Mouse (Mus musculus): ENCODE data around the gene Wwp2. TPM values are rescaled to one million over a fixed set of nuclear protein-coding genes. Genes with fewer than 3 reads are reported as not detected.
A peak's percentile ranks its signal among the peaks of the same experiment; 100 is the strongest.

Wwp2 gene
- polyA plus RNA-seq, 1 experiment from 2014 or later, result 39.8 TPM

DNA sequence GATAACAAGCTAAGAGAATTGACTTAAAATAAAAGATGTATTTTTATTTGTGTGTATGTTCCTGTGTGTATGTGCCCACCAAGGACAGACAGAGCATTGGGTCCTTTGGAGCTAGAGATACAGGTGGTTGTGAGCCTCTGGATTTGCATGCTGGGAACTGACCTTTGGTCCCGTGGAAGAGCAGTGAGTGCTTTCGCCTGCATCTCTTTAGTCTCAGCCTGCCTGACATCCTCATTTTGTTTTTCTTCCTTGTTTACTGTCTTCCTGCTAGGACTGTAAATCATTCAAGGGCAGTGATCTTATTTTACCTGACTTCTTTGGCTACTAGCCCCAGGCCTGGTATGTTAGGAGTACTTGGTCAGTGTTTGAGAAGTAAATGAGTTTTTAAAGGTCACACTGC is 1.5 kb downstream of the Wwp2 start:
- no peak for ATAC-seq (ENCODE audit: insufficient number of reproducible peaks, insufficient read depth, low FRiP score, low read depth)
- H3K27ac ChIP-seq (ENCODE audit: low read length), result no peak overlapping the region
- peaks cover 7% of the 10 kb centered on the region for H3K4me1 ChIP-seq (ENCODE audit: control insufficient read depth, insufficient read depth, low read length)
- H3K9ac ChIP-seq (replicated peaks; ENCODE audit: low read depth, low read length), result no peak overlapping the region
- H3K36me3 ChIP-seq (ENCODE audit: control insufficient read depth, insufficient read depth, low read length), result no peaks in the 10 kb centered on the region
- H3K27me3 ChIP-seq (ENCODE audit: control insufficient read depth, insufficient read depth, low read length), result no peaks in the 10 kb centered on the region
- WGBS, result 62% methylated on average over 2 of the region's 2 CpGs
- no peaks in the 10 kb centered on the region for H3K9me3 ChIP-seq (ENCODE audit: control insufficient read depth, low read depth, low read length)
- H3K4me3 ChIP-seq (ENCODE audit: low read depth, low read length), result no peak overlapping the region
- H3K4me2 ChIP-seq (replicated peaks; ENCODE audit: low read depth, low read length), result 0 out of 2 replicates have a peak overlapping the region, but pooled peaks have one; percentile 52

DNA sequence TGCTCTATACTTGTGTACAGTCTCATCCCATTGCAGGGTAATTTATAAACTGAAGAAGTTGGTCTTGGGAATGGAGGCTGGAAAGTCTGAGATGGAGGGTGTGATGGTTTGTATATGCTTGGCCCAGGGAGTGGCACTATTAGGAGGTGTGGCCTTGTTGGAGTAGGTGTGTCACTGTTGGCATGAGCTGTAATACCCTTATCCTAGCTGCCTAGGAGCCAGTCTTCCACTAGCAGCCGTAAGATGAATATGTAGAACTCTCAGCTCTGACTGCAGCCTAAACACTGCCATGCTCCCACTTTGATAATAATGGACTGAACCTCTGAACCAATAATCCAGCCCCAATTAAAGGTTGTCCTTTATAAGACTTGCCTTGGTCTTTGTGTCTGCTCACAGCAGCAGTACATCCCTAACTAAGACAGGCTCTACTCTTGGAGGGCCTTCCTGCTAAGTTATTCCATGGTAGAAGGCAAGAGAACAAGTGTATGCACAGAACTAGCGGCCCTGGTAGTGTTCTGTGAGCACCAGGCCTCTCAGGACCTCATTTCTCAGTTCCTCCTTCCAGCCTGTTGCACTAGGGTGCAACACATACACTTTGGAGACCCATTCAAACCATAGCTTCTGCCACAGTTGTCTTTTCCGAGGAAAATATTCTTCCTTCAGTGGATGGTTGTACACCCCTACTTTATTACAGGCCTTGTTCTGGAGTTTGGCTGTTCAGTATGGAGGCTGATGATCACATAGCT is 3.9 kb downstream of the Wwp2 start:
- no peak overlapping the region for H3K4me3 ChIP-seq (ENCODE audit: low read depth, low read length)
- H3K4me1 ChIP-seq (ENCODE audit: control insufficient read depth, insufficient read depth, low read length), result peaks cover 10% of the 10 kb centered on the region
- H3K27ac ChIP-seq (ENCODE audit: low read length), result no peak overlapping the region
- no peak overlapping the region for H3K4me2 ChIP-seq (replicated peaks; ENCODE audit: low read depth, low read length)
- WGBS, result 81% methylated on average over 3 of the region's 3 CpGs
- no peak overlapping the region for H3K9ac ChIP-seq (replicated peaks; ENCODE audit: low read depth, low read length)
- no peak for ATAC-seq (ENCODE audit: insufficient number of reproducible peaks, insufficient read depth, low FRiP score, low read depth)
- no peaks in the 10 kb centered on the region for H3K27me3 ChIP-seq (ENCODE audit: control insufficient read depth, insufficient read depth, low read length)
- no peaks in the 10 kb centered on the region for H3K36me3 ChIP-seq (ENCODE audit: control insufficient read depth, insufficient read depth, low read length)
- H3K9me3 ChIP-seq (ENCODE audit: control insufficient read depth, low read depth, low read length), result no peaks in the 10 kb centered on the region

DNA sequence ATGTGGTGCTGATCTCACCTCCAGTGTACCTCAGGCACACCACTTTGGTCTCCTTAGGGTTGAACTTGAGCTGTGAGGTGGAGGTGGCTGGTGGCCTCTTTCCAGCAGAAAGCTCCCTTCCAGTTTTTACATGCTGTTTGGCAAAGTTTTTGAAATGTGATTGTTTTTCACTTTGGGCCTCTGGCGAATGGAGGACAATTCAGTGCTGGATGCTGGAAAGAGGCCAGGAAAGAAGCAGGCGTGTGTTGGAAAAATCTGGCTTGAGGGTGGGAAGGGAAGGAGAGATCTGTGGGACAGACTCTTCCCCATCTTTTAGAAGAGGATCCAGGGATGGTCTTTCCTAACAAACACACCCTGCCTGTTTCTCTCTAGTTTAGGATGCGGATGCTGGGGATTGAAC is 8.5 kb downstream of the Wwp2 start:
- peaks cover 3% of the 10 kb centered on the region; the same call in 1 of the 2 replicates for H3K4me1 ChIP-seq (ENCODE audit: control insufficient read depth, insufficient read depth, low read length)
- WGBS, result 69% methylated on average over 3 of the region's 3 CpGs
- no peak overlapping the region for H3K9ac ChIP-seq (replicated peaks; ENCODE audit: low read depth, low read length)
- ATAC-seq (ENCODE audit: insufficient number of reproducible peaks, insufficient read depth, low FRiP score, low read depth), result no peak
- H3K36me3 ChIP-seq (ENCODE audit: control insufficient read depth, insufficient read depth, low read length), result no peaks in the 10 kb centered on the region
- no peak overlapping the region for H3K4me3 ChIP-seq (ENCODE audit: low read depth, low read length)
- peak overlapping the region; percentile 15; the same call in 1 of the 2 replicates for H3K27ac ChIP-seq (ENCODE audit: low read length)
- H3K27me3 ChIP-seq (ENCODE audit: control insufficient read depth, insufficient read depth, low read length), result no peaks in the 10 kb centered on the region
- H3K4me2 ChIP-seq (replicated peaks; ENCODE audit: low read depth, low read length), result no peak overlapping the region
- H3K9me3 ChIP-seq (ENCODE audit: control insufficient read depth, low read depth, low read length), result no peaks in the 10 kb centered on the region

- Histone ChIP-seq H3K27ac (ENCODE audit: low read length) (no peak overlapping the region), H3K36me3 (ENCODE audit: control insufficient read depth, insufficient read depth, low read length) (no peaks in the 10 kb centered on the region), H3K4me3 (ENCODE audit: low read depth, low read length) (no peak overlapping the region), H3K4me2 (replicated peaks; ENCODE audit: low read depth, low read length) (no peak overlapping the region), H3K27me3 (ENCODE audit: control insufficient read depth, insufficient read depth, low read length) (no peaks in the 10 kb centered on the region), H3K4me1 (ENCODE audit: control insufficient read depth, insufficient read depth, low read length) (peaks cover 3% of the 10 kb centered on the region; the same call in 1 of the 2 replicates), H3K9me3 (ENCODE audit: control insufficient read depth, low read depth, low read length) (no peaks in the 10 kb centered on the region), H3K9ac (replicated peaks; ENCODE audit: low read depth, low read length) (no peak overlapping the region)
- no peak for ATAC-seq (ENCODE audit: insufficient number of reproducible peaks, insufficient read depth, low FRiP score, low read depth)
Observed at GRCm38 (mm10) chr8:107447713-107448112, 11.5 kb downstream of the Wwp2 start.

DNA sequence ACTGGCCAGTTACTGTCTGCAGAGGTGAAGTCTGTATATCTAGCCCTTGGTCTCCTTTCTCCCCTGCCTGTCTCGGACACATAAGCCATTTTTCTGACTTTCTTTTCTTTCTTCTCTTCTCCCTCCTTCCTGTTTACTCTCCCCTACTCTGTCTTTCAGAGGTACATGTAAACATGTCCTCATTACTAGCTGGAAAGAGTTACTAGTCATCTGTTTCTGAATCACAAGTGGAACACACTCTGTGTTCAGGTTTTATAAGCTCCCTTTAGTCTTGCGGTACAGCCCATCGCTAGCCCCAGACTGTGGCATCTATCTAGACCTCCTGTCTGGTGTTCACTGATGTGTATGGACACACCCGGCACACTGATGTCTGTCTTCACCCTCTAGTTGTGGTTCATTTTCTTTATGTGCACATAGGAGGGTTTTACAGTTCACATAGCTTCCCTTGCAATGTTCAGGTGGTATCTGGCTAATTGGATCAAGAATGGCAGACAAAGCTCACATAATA is 12.3 kb downstream of the Wwp2 start:
- Histone ChIP-seq H3K4me2 (replicated peaks; ENCODE audit: low read depth, low read length) (no peak overlapping the region), H3K27me3 (ENCODE audit: control insufficient read depth, insufficient read depth, low read length) (no peaks in the 10 kb centered on the region), H3K4me3 (ENCODE audit: low read depth, low read length) (no peak overlapping the region), H3K9me3 (ENCODE audit: control insufficient read depth, low read depth, low read length) (no peaks in the 10 kb centered on the region), H3K27ac (ENCODE audit: low read length) (no peak overlapping the region), H3K9ac (replicated peaks; ENCODE audit: low read depth, low read length) (no peak overlapping the region), H3K36me3 (ENCODE audit: control insufficient read depth, insufficient read depth, low read length) (peaks cover 1% of the 10 kb centered on the region; the same call in 1 of the 2 replicates), H3K4me1 (ENCODE audit: control insufficient read depth, insufficient read depth, low read length) (peaks cover 3% of the 10 kb centered on the region; the same call in 1 of the 2 replicates)
- WGBS, result 68% methylated on average over 4 of the region's 4 CpGs
- ATAC-seq (ENCODE audit: insufficient number of reproducible peaks, insufficient read depth, low FRiP score, low read depth), result no peak

GRCm38 (mm10) chr8:107449130-107449529 is 13.0 kb downstream of the Wwp2 start:
- no peak overlapping the region for H3K4me2 ChIP-seq (replicated peaks; ENCODE audit: low read depth, low read length)
- ATAC-seq (ENCODE audit: insufficient number of reproducible peaks, insufficient read depth, low FRiP score, low read depth), result no peak
- H3K36me3 ChIP-seq (ENCODE audit: control insufficient read depth, insufficient read depth, low read length), result peaks cover 5% of the 10 kb centered on the region; the same call in 1 of the 2 replicates
- H3K4me3 ChIP-seq (ENCODE audit: low read depth, low read length), result no peak overlapping the region
- no peaks in the 10 kb centered on the region for H3K27me3 ChIP-seq (ENCODE audit: control insufficient read depth, insufficient read depth, low read length)
- WGBS, result 58% methylated on average over 8 of the region's 8 CpGs
- no peaks in the 10 kb centered on the region for H3K9me3 ChIP-seq (ENCODE audit: control insufficient read depth, low read depth, low read length)
- H3K9ac ChIP-seq (replicated peaks; ENCODE audit: low read depth, low read length), result no peak overlapping the region
- H3K4me1 ChIP-seq (ENCODE audit: control insufficient read depth, insufficient read depth, low read length), result peaks cover 3% of the 10 kb centered on the region; the same call in 1 of the 2 replicates
- H3K27ac ChIP-seq (ENCODE audit: low read length), result no peak overlapping the region

DNA sequence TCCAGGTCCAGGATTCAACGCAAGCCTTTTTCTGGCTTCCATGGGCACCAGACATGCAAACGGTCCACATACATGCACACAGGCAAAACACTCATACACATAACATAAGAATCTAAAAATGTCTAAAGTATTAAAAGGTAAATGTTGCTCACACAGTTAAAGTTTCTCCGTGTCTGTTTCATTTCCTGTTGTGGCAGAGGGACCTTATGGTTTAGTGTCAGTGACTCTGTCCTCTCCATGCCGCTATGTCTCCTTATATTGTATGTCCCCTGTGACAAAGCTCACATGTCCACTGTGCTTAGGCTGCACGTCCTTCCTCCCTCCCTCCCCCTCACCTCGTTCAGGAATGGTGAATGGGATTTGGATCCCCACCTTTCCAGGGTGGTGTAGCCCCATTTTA is 13.5 kb downstream of the Wwp2 start:
- Histone ChIP-seq H3K36me3 (ENCODE audit: control insufficient read depth, insufficient read depth, low read length) (peaks cover 5% of the 10 kb centered on the region; the same call in 1 of the 2 replicates), H3K4me3 (ENCODE audit: low read depth, low read length) (no peak overlapping the region), H3K27me3 (ENCODE audit: control insufficient read depth, insufficient read depth, low read length) (no peaks in the 10 kb centered on the region), H3K4me2 (replicated peaks; ENCODE audit: low read depth, low read length) (no peak overlapping the region), H3K4me1 (ENCODE audit: control insufficient read depth, insufficient read depth, low read length) (peaks cover 1% of the 10 kb centered on the region; the same call in 1 of the 2 replicates), H3K27ac (ENCODE audit: low read length) (no peak overlapping the region), H3K9ac (replicated peaks; ENCODE audit: low read depth, low read length) (no peak overlapping the region), H3K9me3 (ENCODE audit: control insufficient read depth, low read depth, low read length) (no peaks in the 10 kb centered on the region)
- WGBS, result 75% methylated on average over 6 of the region's 6 CpGs
- no peak for ATAC-seq (ENCODE audit: insufficient number of reproducible peaks, insufficient read depth, low FRiP score, low read depth)

DNA sequence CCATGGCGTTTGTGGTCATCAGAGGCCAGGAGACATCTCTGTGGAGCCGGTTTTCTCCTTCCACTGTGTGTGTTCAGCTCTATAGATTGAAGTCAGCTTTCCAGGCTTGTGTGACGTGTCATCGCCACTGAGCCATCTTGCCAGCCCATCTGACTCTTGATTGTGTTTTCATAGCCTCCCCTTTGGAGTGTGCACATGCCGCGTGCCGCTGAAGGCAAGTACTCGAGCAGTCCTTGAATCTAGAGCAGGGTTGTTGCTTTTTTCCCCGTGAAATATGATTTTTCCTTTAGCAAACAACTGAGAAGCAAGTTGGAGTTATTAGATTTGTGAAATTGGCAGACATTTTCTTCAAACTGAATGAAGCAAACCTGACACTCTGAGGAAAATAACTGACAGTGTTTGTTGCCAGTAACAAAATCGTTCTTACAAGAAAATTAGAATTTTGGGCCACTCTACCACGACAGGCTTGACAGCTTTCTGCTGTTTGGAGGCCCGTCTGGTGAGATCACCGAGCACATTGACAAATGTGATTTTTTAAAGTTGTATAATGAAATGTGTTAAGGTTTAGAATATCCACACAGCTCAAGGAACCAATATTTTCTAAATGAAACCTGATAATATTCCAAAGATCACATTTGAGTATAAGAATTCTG is 15.4 kb downstream of the Wwp2 start:
- Histone ChIP-seq H3K9me3 (ENCODE audit: control insufficient read depth, low read depth, low read length) (no peaks in the 10 kb centered on the region), H3K9ac (replicated peaks; ENCODE audit: low read depth, low read length) (no peak overlapping the region), H3K36me3 (ENCODE audit: control insufficient read depth, insufficient read depth, low read length) (peaks cover 5% of the 10 kb centered on the region; the same call in 1 of the 2 replicates), H3K4me3 (ENCODE audit: low read depth, low read length) (no peak overlapping the region), H3K27ac (ENCODE audit: low read length) (no peak overlapping the region), H3K4me1 (ENCODE audit: control insufficient read depth, insufficient read depth, low read length) (no peaks in the 10 kb centered on the region), H3K4me2 (replicated peaks; ENCODE audit: low read depth, low read length) (no peak overlapping the region), H3K27me3 (ENCODE audit: control insufficient read depth, insufficient read depth, low read length) (no peaks in the 10 kb centered on the region)
- no peak for ATAC-seq (ENCODE audit: insufficient number of reproducible peaks, insufficient read depth, low FRiP score, low read depth)
- 87% methylated on average over 13 of the region's 13 CpGs for WGBS

Measured in stomach, embryonic 14.5 days (tissue).